Mouse (Mus musculus): Measurements from ENCODE around the gene Rnase12. TPM values are rescaled to one million over a fixed set of nuclear protein-coding genes. Genes with fewer than 3 reads are reported as not detected.

Gene Rnase12
- polyA plus RNA-seq, 1 experiment = not detected

GRCm38 (mm10) chr14:51094096-51094875 is 36.8 kb upstream of the Rnase12 start:
- 42% methylated on average over 5 of the region's 5 CpGs for WGBS
- Histone ChIP-seq H3K4me3 (replicated peaks; ENCODE audit: extremely low read depth, low read depth, low read length) (no peak overlapping the region), H3K4me1 (ENCODE audit: control insufficient read depth, insufficient read depth, low read length) (peaks cover 11% of the 10 kb centered on the region)
- TF ChIP-seq POLR2A (IDR thresholded peaks at IDR 0.05; ENCODE audit: borderline replicate concordance, extremely low read depth, low read depth, low read length) (no peak), CTCF (IDR thresholded peaks at IDR 0.05; ENCODE audit: insufficient read depth, low read length) (no peak)
- DNase-seq = no peak

- Histone ChIP-seq H3K4me3 (replicated peaks; ENCODE audit: extremely low read depth, low read depth, low read length) (no peak overlapping the region), H3K4me1 (ENCODE audit: control insufficient read depth, insufficient read depth, low read length) (peaks cover 11% of the 10 kb centered on the region)
- TF ChIP-seq CTCF (IDR thresholded peaks at IDR 0.05; ENCODE audit: insufficient read depth, low read length) = no peak
- no peak for TF ChIP-seq POLR2A (IDR thresholded peaks at IDR 0.05; ENCODE audit: borderline replicate concordance, extremely low read depth, low read depth, low read length)
- WGBS = 19% methylated on average over 3 of the region's 3 CpGs
- DNase-seq = no peak
Observed at GRCm38 (mm10) chr14:51093496-51093895, 36.0 kb upstream of the Rnase12 start.

GRCm38 (mm10) chr14:51092073-51092620 is 34.7 kb upstream of the Rnase12 start:
- TF ChIP-seq POLR2A (IDR thresholded peaks at IDR 0.05; ENCODE audit: borderline replicate concordance, extremely low read depth, low read depth, low read length) (no peak), CTCF (IDR thresholded peaks at IDR 0.05; ENCODE audit: insufficient read depth, low read length) (no peak)
- H3K4me3 ChIP-seq (replicated peaks; ENCODE audit: extremely low read depth, low read depth, low read length) = no peak overlapping the region
- WGBS = 44% methylated on average over 8 of the region's 8 CpGs
- H3K4me1 ChIP-seq (ENCODE audit: control insufficient read depth, insufficient read depth, low read length) = peaks cover 13% of the 10 kb centered on the region
- no peak for DNase-seq

GRCm38 (mm10) chr14:51090921-51091900 is 33.8 kb upstream of the Rnase12 start, which contains the start of the genes Rnase4 and Ang:
Gene Rnase4 (plus strand): TSS chr14:51091077.
Gene Ang (plus strand): TSS chr14:51091150.
- WGBS = 5% methylated on average over 33 of the region's 33 CpGs
- peak; percentile 71 for DNase-seq

GRCm38 (mm10) chr14:51090077-51090781 is 32.8 kb upstream of the Rnase12 start:
- WGBS = under 1% methylated on average over 27 of the region's 27 CpGs

More at GRCm38 (mm10) chr14:51090921-51091900, 33.8 kb upstream of the Rnase12 start, which contains the start of the genes Rnase4 and Ang:
- no peak for TF ChIP-seq CTCF (IDR thresholded peaks at IDR 0.05; ENCODE audit: insufficient read depth, low read length)
- peak; percentile 42; the same call in 1 of the 2 replicates for TF ChIP-seq POLR2A (IDR thresholded peaks at IDR 0.05; ENCODE audit: borderline replicate concordance, extremely low read depth, low read depth, low read length)
- peaks cover 13% of the 10 kb centered on the region for H3K4me1 ChIP-seq (ENCODE audit: control insufficient read depth, insufficient read depth, low read length)
- H3K4me3 ChIP-seq (replicated peaks; ENCODE audit: extremely low read depth, low read depth, low read length) = peak within 1 kb of the TSS; percentile 93

GRCm38 (mm10) chr14:51089674-51090076 is 32.2 kb upstream of the Rnase12 start:
- WGBS = under 1% methylated on average over 15 of the region's 15 CpGs
- no peak for DNase-seq
- peaks cover 7% of the 10 kb centered on the region; the same call in 1 of the 2 replicates for H3K4me1 ChIP-seq (ENCODE audit: control insufficient read depth, insufficient read depth, low read length)
- peak overlapping the region; percentile 93 for H3K4me3 ChIP-seq (replicated peaks; ENCODE audit: extremely low read depth, low read depth, low read length)
- TF ChIP-seq CTCF (IDR thresholded peaks at IDR 0.05; ENCODE audit: insufficient read depth, low read length) = no peak
- no peak for TF ChIP-seq POLR2A (IDR thresholded peaks at IDR 0.05; ENCODE audit: borderline replicate concordance, extremely low read depth, low read depth, low read length)

More at GRCm38 (mm10) chr14:51090077-51090781, 32.8 kb upstream of the Rnase12 start:
- peaks cover 10% of the 10 kb centered on the region for H3K4me1 ChIP-seq (ENCODE audit: control insufficient read depth, insufficient read depth, low read length)
- H3K4me3 ChIP-seq (replicated peaks; ENCODE audit: extremely low read depth, low read depth, low read length) = peak overlapping the region; percentile 93
- TF ChIP-seq POLR2A (IDR thresholded peaks at IDR 0.05; ENCODE audit: borderline replicate concordance, extremely low read depth, low read depth, low read length) = peak; percentile 17; the same call in 1 of the 2 replicates
- TF ChIP-seq CTCF (IDR thresholded peaks at IDR 0.05; ENCODE audit: insufficient read depth, low read length) = no peak
- DNase-seq = peak; percentile 83

- DNase-seq = peak; percentile 95
- under 1% methylated on average over 34 of the region's 34 CpGs for WGBS
- no peak for TF ChIP-seq POLR2A (IDR thresholded peaks at IDR 0.05; ENCODE audit: borderline replicate concordance, extremely low read depth, low read depth, low read length)
- 0 out of 2 replicates have a peak, but pooled peaks have one; percentile 10 for TF ChIP-seq CTCF (IDR thresholded peaks at IDR 0.05; ENCODE audit: insufficient read depth, low read length)
- H3K4me3 ChIP-seq (replicated peaks; ENCODE audit: extremely low read depth, low read depth, low read length) = peak overlapping the region; percentile 93
- peaks cover 6% of the 10 kb centered on the region; the same call in 1 of the 2 replicates for H3K4me1 ChIP-seq (ENCODE audit: control insufficient read depth, insufficient read depth, low read length)
Observed at GRCm38 (mm10) chr14:51088970-51089673, 31.7 kb upstream of the Rnase12 start.
